Comparison of ENCODE assay signal across 33 mouse cellular contexts in genomic region chr2:112532812-112533496, GRCm38 (mm10). TPM values are rescaled to one million over a fixed set of nuclear protein-coding genes. Genes with fewer than 3 reads are reported as not detected.
A peak's percentile ranks its signal among the peaks of the same experiment; 100 is the strongest.
DNase-seq lines count a peak whose midpoint lies in the region; ATAC-seq and TF ChIP-seq lines count a peak whose summit lies in the region.
"Had no signal": no experiment of that assay in that cellular context is flagged by ENCODE, and none has a peak within 500 bp of the region (broad histone marks: within the 10 kb centered on the region; RNA-seq: fewer than 3 reads in every experiment).

No protein-coding gene starts in this region.

- no peak overlapping the region for H3K9ac ChIP-seq in intestine, embryonic 14.5 days (ENCODE audit: low read length)
- H3K9ac ChIP-seq in intestine, postnatal 0 days (ENCODE audit: low read depth, low read length): no peak overlapping the region
- no peak overlapping the region for H3K9ac ChIP-seq in limb, embryonic 14.5 days (ENCODE audit: low read depth, low read length, severe bottlenecking)
- H3K9ac ChIP-seq: embryonic facial prominence, embryonic 15.5 days; forebrain, embryonic 12.5 days; heart, embryonic 13.5 days; hindbrain, embryonic 14.5 days; limb, embryonic 15.5 days; liver, embryonic 15.5 days; lung, embryonic 15.5 days; midbrain, embryonic 13.5 days; neural tube, embryonic 13.5 days had no signal

- no peak overlapping the region for H3K4me2 ChIP-seq in intestine, embryonic 14.5 days (ENCODE audit: low read length)
- no peak overlapping the region for H3K4me2 ChIP-seq in intestine, postnatal 0 days (replicated peaks; ENCODE audit: low read depth)
- no peak overlapping the region for H3K4me2 ChIP-seq in limb, embryonic 14.5 days (replicated peaks; ENCODE audit: low read depth, low read length, severe bottlenecking)
- H3K4me2 ChIP-seq: embryonic facial prominence, embryonic 15.5 days; forebrain, embryonic 12.5 days; heart, embryonic 13.5 days; hindbrain, embryonic 14.5 days; limb, embryonic 15.5 days; liver, embryonic 15.5 days; lung, embryonic 15.5 days; midbrain, embryonic 13.5 days; neural tube, embryonic 13.5 days had no signal

- 0 out of 2 replicates have a peak, but pooled peaks have one; percentile 19 for ATAC-seq in intestine, embryonic 14.5 days (replicated peaks; ENCODE audit: low FRiP score, low TSS enrichment, low read depth)
- no peak for ATAC-seq in intestine, postnatal 0 days
- no peak for ATAC-seq in limb, embryonic 14.5 days (ENCODE audit: low FRiP score, low read depth)
- ATAC-seq: activated CD4-positive, CD25-positive, alpha-beta regulatory T cell, adult 4 months; midbrain, embryonic 13.5 days had no signal

- no peak for DNase-seq in intestine, embryonic 14.5 days (ENCODE audit: low spot score)
- DNase-seq in layer of hippocampus, adult 2 months (ENCODE audit: low spot score in 2 of 2): no peak
- DNase-seq in layer of hippocampus, postnatal 25 days (ENCODE audit: extremely low spot score in 1 of 2, low spot score in 1 of 2): no peak
- peak; percentile 12 for DNase-seq in NIH3T3 (ENCODE audit: low read depth)
- peak; percentile 22 for DNase-seq in limb, embryonic 14.5 days (ENCODE audit: low spot score)
- no peak for DNase-seq in retina, embryonic 14.5 days (ENCODE audit: low spot score)
- DNase-seq: adrenal gland, adult 2 months; adrenal gland, postnatal 36 days; B cell, adult 2 months; cerebellum, adult 18-20 months; cerebellum, postnatal 10 days; gastrocnemius, postnatal 36 days; heart, adult 2 months; heart, postnatal 10 days; kidney, postnatal 10 days; thymus, postnatal 25 days had no signal

- no peak for TF ChIP-seq CTCF in intestine, postnatal 0 days (IDR thresholded peaks at IDR 0.05; ENCODE audit: low read depth)
- no peak for TF ChIP-seq CTCF in layer of hippocampus, adult 2 months (conservative IDR thresholded peaks at IDR 0.05)

- H3K36me3 ChIP-seq in intestine, embryonic 14.5 days (ENCODE audit: control insufficient read depth, insufficient read depth, low read length): no peaks in the 10 kb centered on the region
- no peaks in the 10 kb centered on the region for H3K36me3 ChIP-seq in intestine, postnatal 0 days (ENCODE audit: control insufficient read depth, insufficient read depth)
- H3K36me3 ChIP-seq in limb, embryonic 14.5 days (ENCODE audit: control insufficient read depth, insufficient read depth, low read length): no peaks in the 10 kb centered on the region
- H3K36me3 ChIP-seq: embryonic facial prominence, embryonic 10.5 days; embryonic facial prominence, embryonic 15.5 days; forebrain, embryonic 12.5 days; heart, embryonic 13.5 days; limb, embryonic 15.5 days; liver, embryonic 15.5 days; lung, embryonic 15.5 days; midbrain, embryonic 13.5 days; neural tube, embryonic 13.5 days had no signal

- H3K4me3 ChIP-seq in intestine, embryonic 14.5 days (ENCODE audit: low read depth, low read length): no peak overlapping the region
- no peak overlapping the region for H3K4me3 ChIP-seq in intestine, postnatal 0 days (ENCODE audit: low read depth, low read length)
- peak overlapping the region; percentile 15; the same call in 1 of the 2 replicates for H3K4me3 ChIP-seq in layer of hippocampus, adult 2 months
- H3K4me3 ChIP-seq in limb, embryonic 14.5 days (replicated peaks; ENCODE audit: low read length): no peak overlapping the region
- H3K4me3 ChIP-seq: embryonic facial prominence, embryonic 10.5 days; embryonic facial prominence, embryonic 15.5 days; forebrain, embryonic 12.5 days; heart, adult 2 months; heart, embryonic 13.5 days; left cerebral cortex, adult 2 months; limb, embryonic 15.5 days; liver, embryonic 15.5 days; lung, embryonic 15.5 days; megakaryocyte, embryonic 14.5 days; midbrain, embryonic 13.5 days; neural tube, embryonic 13.5 days had no signal

- H3K27ac ChIP-seq in intestine, embryonic 14.5 days (ENCODE audit: low read depth): no peak overlapping the region
- no peak overlapping the region for H3K27ac ChIP-seq in intestine, postnatal 0 days (ENCODE audit: low read depth, low read length)
- no peak overlapping the region for H3K27ac ChIP-seq in layer of hippocampus, adult 2 months
- H3K27ac ChIP-seq in limb, embryonic 14.5 days (replicated peaks; ENCODE audit: low read depth, low read length): no peak overlapping the region
- H3K27ac ChIP-seq: embryonic facial prominence, embryonic 10.5 days; embryonic facial prominence, embryonic 15.5 days; forebrain, embryonic 12.5 days; heart, adult 2 months; heart, embryonic 13.5 days; hindbrain, embryonic 14.5 days; left cerebral cortex, adult 2 months; limb, embryonic 15.5 days; liver, embryonic 15.5 days; lung, embryonic 15.5 days; midbrain, embryonic 13.5 days; neural tube, embryonic 13.5 days had no signal

- WGBS in intestine, embryonic 14.5 days: 51% methylated on average over 10 of the region's 10 CpGs
- WGBS in intestine, postnatal 0 days: 48% methylated on average over 10 of the region's 10 CpGs
- WGBS in limb, embryonic 14.5 days: 63% methylated on average over 10 of the region's 10 CpGs

- H3K27me3 ChIP-seq in intestine, embryonic 14.5 days (replicated peaks; ENCODE audit: control insufficient read depth, insufficient read depth, low read length): no peaks in the 10 kb centered on the region
- H3K27me3 ChIP-seq in intestine, postnatal 0 days (replicated peaks; ENCODE audit: control insufficient read depth, insufficient read depth, low read length): no peaks in the 10 kb centered on the region
- H3K27me3 ChIP-seq in limb, embryonic 14.5 days (ENCODE audit: control insufficient read depth, insufficient read depth, low read length): no peaks in the 10 kb centered on the region
- H3K27me3 ChIP-seq: embryonic facial prominence, embryonic 15.5 days; forebrain, embryonic 12.5 days; heart, embryonic 13.5 days; limb, embryonic 15.5 days; liver, embryonic 15.5 days; lung, embryonic 15.5 days; megakaryocyte, embryonic 14.5 days; midbrain, embryonic 13.5 days; neural tube, embryonic 13.5 days had no signal

- no peak for TF ChIP-seq POLR2A in limb, embryonic 14.5 days (IDR thresholded peaks at IDR 0.05; ENCODE audit: borderline replicate concordance, extremely low read depth, insufficient read depth, insufficient read length)

- peaks cover 6% of the 10 kb centered on the region; the same call in 1 of the 2 replicates for H3K4me1 ChIP-seq in intestine, embryonic 14.5 days (replicated peaks; ENCODE audit: control insufficient read depth, insufficient read depth, low read length)
- H3K4me1 ChIP-seq in intestine, postnatal 0 days (replicated peaks; ENCODE audit: control insufficient read depth, insufficient read depth, low read length): no peaks in the 10 kb centered on the region
- H3K4me1 ChIP-seq in limb, embryonic 14.5 days (ENCODE audit: control insufficient read depth, insufficient read depth, low read length): peaks cover 4% of the 10 kb centered on the region; the same call in 1 of the 2 replicates
- H3K4me1 ChIP-seq: embryonic facial prominence, embryonic 10.5 days; embryonic facial prominence, embryonic 15.5 days; lung, embryonic 15.5 days; megakaryocyte, embryonic 14.5 days had no signal

- H3K9me3 ChIP-seq in intestine, embryonic 14.5 days (ENCODE audit: control insufficient read depth, low read length): no peaks in the 10 kb centered on the region
- no peaks in the 10 kb centered on the region for H3K9me3 ChIP-seq in intestine, postnatal 0 days (ENCODE audit: control insufficient read depth)
- no peaks in the 10 kb centered on the region for H3K9me3 ChIP-seq in limb, embryonic 14.5 days (ENCODE audit: control insufficient read depth, low read length)
- H3K9me3 ChIP-seq: embryonic facial prominence, embryonic 10.5 days; embryonic facial prominence, embryonic 15.5 days; forebrain, embryonic 12.5 days; heart, embryonic 13.5 days; limb, embryonic 15.5 days; liver, embryonic 15.5 days; lung, embryonic 15.5 days; midbrain, embryonic 13.5 days; neural tube, embryonic 13.5 days had no signal

RNA-seq across cellular contexts. Expression of gene Aven, which starts 40.2 kb away (rescaled TPM):
- 7.6 and 9.1 TPM in 2 replicates for polyA plus RNA-seq in intestine, embryonic 14.5 days (2014; fragmentation: Nextera tagmentation; extraction: Ambion mirVana)
- 5.0 and 5.9 TPM in 2 replicates for polyA plus RNA-seq in intestine, postnatal 0 days (2015; fragmentation: Nextera tagmentation; extraction: Ambion mirVana)
- 10 to 100 TPM in 1 of 2 experiments, 1 to 10 TPM in 1; 8.7 to 10.2 TPM for total RNA-seq in layer of hippocampus, adult 2 months (2021)
- total RNA-seq in layer of hippocampus, postnatal 25 days (2021): 1 to 10 TPM; 8.1 to 9.5 TPM
- 8.7 and 10.7 TPM in 2 replicates for polyA plus RNA-seq in limb, embryonic 14.5 days (2012; rRNA removed)
- 8.0 and 9.0 TPM in 2 replicates for polyA plus RNA-seq in limb, embryonic 14.5 days (2014; fragmentation: Nextera tagmentation; extraction: Ambion mirVana)

RNA-seq across cellular contexts. Expression of gene Chrm5, which starts 52.4 kb away (rescaled TPM):
- polyA plus RNA-seq in intestine, embryonic 14.5 days (2014; fragmentation: Nextera tagmentation; extraction: Ambion mirVana): not detected in 2 replicates
- not detected in 2 replicates for polyA plus RNA-seq in intestine, postnatal 0 days (2015; fragmentation: Nextera tagmentation; extraction: Ambion mirVana)
- total RNA-seq in layer of hippocampus, adult 2 months (2021): 1 to 10 TPM; 5.7 to 7.7 TPM
- 10 to 100 TPM in 1 of 2 experiments, 1 to 10 TPM in 1; 4.2 to 10.5 TPM for total RNA-seq in layer of hippocampus, postnatal 25 days (2021)
- polyA plus RNA-seq in limb, embryonic 14.5 days (2012; rRNA removed): 0.08 TPM in 1 of 2 replicates, not detected in the other
- polyA plus RNA-seq in limb, embryonic 14.5 days (2014; fragmentation: Nextera tagmentation; extraction: Ambion mirVana): not detected in 2 replicates
- total RNA-seq: adrenal gland, adult 2 months; adrenal gland, postnatal 36 days; common myeloid progenitor, adult 5-6 weeks; gastrocnemius, postnatal 36 days; heart, adult 2 months; heart, postnatal 10 days; hematopoietic stem cell, adult 5-6 weeks had no signal
- polyA plus RNA-seq: activated CD4-positive, CD25-positive, alpha-beta regulatory T cell, adult 4 months; adrenal gland, adult 2 months; embryonic facial prominence, embryonic 10.5 days; embryonic facial prominence, embryonic 15.5 days; heart, adult 2 months; heart, embryonic 13.5 days; liver, embryonic 15.5 days; lung, embryonic 15.5 days; testis, adult 2 months had no signal

Comparison
In these comparisons a context has a peak if more than half of its experiments do, and no peak if none do; other contexts are left out.
1. DNase-seq: peak in NIH3T3 (single experiment) and limb, embryonic 14.5 days (single experiment); none in intestine, embryonic 14.5 days (single experiment), layer of hippocampus, adult 2 months (0 of 2), layer of hippocampus, postnatal 25 days (0 of 2) and retina, embryonic 14.5 days (single experiment).